Mouse (Mus musculus): ENCODE data around the gene Tnik. TPM values are rescaled to one million over a fixed set of nuclear protein-coding genes. Genes with fewer than 3 reads are reported as not detected.

Tnik gene
- polyA plus RNA-seq, 1 experiment: 0.21 TPM

- TF ChIP-seq MYOD1 (IDR thresholded peaks at IDR 0.05; ENCODE audit: control insufficient read depth, insufficient read length, low read depth) (no peak), CTCF (IDR thresholded peaks at IDR 0.05; ENCODE audit: control insufficient read depth, insufficient read depth, insufficient read length) (no peak), MYOG (IDR thresholded peaks at IDR 0.05; ENCODE audit: control insufficient read depth, extremely low read depth, insufficient read length) (no peak), USF1 (IDR thresholded peaks at IDR 0.05; ENCODE audit: low read depth) (no peak), CEBPB (IDR thresholded peaks at IDR 0.05; ENCODE audit: low read depth) (no peak)
- Histone ChIP-seq H3K4me3 (ENCODE audit: insufficient read depth, poor library complexity, severe bottlenecking) (no peak overlapping the region), H3K79me2 (ENCODE audit: control insufficient read depth, insufficient read depth) (no peaks in the 10 kb centered on the region), H3K36me3 (ENCODE audit: control insufficient read depth, insufficient read depth) (no peaks in the 10 kb centered on the region), H3K27me3 (ENCODE audit: control insufficient read depth, insufficient read depth, insufficient read length) (peaks cover 7% of the 10 kb centered on the region), H3K79me3 (ENCODE audit: low read depth) (no peaks in the 10 kb centered on the region), H3ac (ENCODE audit: control insufficient read depth, insufficient read length, low read depth) (no peak overlapping the region)
These were observed 2.2 kb downstream of the Tnik start for GRCm38 (mm10) chr3:28265183-28265582.

- Histone ChIP-seq H3K27me3 (ENCODE audit: control insufficient read depth, insufficient read depth, insufficient read length) (peaks cover 7% of the 10 kb centered on the region), H3K79me2 (ENCODE audit: control insufficient read depth, insufficient read depth) (no peaks in the 10 kb centered on the region), H3K79me3 (ENCODE audit: low read depth) (no peaks in the 10 kb centered on the region), H3K36me3 (ENCODE audit: control insufficient read depth, insufficient read depth) (no peaks in the 10 kb centered on the region), H3K4me3 (ENCODE audit: insufficient read depth, poor library complexity, severe bottlenecking) (no peak overlapping the region), H3ac (ENCODE audit: control insufficient read depth, insufficient read length, low read depth) (no peak overlapping the region)
- TF ChIP-seq MYOD1 (IDR thresholded peaks at IDR 0.05; ENCODE audit: control insufficient read depth, insufficient read length, low read depth) (no peak), MAX (IDR thresholded peaks at IDR 0.05) (no peak), MYOG (IDR thresholded peaks at IDR 0.05; ENCODE audit: control insufficient read depth, extremely low read depth, insufficient read length) (no peak), CEBPB (IDR thresholded peaks at IDR 0.05; ENCODE audit: low read depth) (no peak), CTCF (IDR thresholded peaks at IDR 0.05; ENCODE audit: control insufficient read depth, insufficient read depth, insufficient read length) (no peak), USF1 (IDR thresholded peaks at IDR 0.05; ENCODE audit: low read depth) (no peak), FOSL1 (IDR thresholded peaks at IDR 0.05; ENCODE audit: insufficient read depth, low read length, poor library complexity, severe bottlenecking) (no peak)
These were observed 2.6 kb downstream of the Tnik start for GRCm38 (mm10) chr3:28265656-28266055.

DNA sequence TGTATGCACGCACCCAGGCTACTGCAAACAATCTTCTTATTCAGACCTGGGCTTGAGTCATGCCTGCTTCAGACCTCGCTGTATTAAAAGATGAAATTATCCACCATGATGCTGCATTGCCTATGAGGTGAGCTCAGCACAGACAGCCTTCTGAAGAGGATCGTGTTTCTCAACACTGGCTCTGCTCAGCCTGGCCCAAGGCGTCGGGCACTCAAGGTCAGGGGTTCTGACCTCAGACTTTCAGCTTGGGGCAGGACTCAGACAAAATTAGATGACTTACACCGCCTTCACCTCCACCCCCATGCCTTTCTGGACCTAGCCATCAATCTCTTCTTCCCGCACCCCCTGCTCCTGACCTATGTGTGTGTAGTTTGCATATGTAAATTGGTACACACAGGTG lies 4.2 kb downstream of the Tnik start:
- H3K79me2 ChIP-seq (ENCODE audit: control insufficient read depth, insufficient read depth): no peaks in the 10 kb centered on the region
- H3K79me3 ChIP-seq (ENCODE audit: low read depth): no peaks in the 10 kb centered on the region
- peaks cover 7% of the 10 kb centered on the region for H3K27me3 ChIP-seq (ENCODE audit: control insufficient read depth, insufficient read depth, insufficient read length)
- TF ChIP-seq MAX (IDR thresholded peaks at IDR 0.05) (no peak), CEBPB (IDR thresholded peaks at IDR 0.05; ENCODE audit: low read depth) (no peak), USF1 (IDR thresholded peaks at IDR 0.05; ENCODE audit: low read depth) (no peak), MYOG (IDR thresholded peaks at IDR 0.05; ENCODE audit: control insufficient read depth, extremely low read depth, insufficient read length) (no peak), CTCF (IDR thresholded peaks at IDR 0.05; ENCODE audit: control insufficient read depth, insufficient read depth, insufficient read length) (no peak), MYOD1 (IDR thresholded peaks at IDR 0.05; ENCODE audit: control insufficient read depth, insufficient read length, low read depth) (no peak), FOSL1 (IDR thresholded peaks at IDR 0.05; ENCODE audit: insufficient read depth, low read length, poor library complexity, severe bottlenecking) (no peak)
- no peak overlapping the region for H3K4me3 ChIP-seq (ENCODE audit: insufficient read depth, poor library complexity, severe bottlenecking)
- no peaks in the 10 kb centered on the region for H3K36me3 ChIP-seq (ENCODE audit: control insufficient read depth, insufficient read depth)
- no peak overlapping the region for H3ac ChIP-seq (ENCODE audit: control insufficient read depth, insufficient read length, low read depth)

- Histone ChIP-seq H3ac (ENCODE audit: control insufficient read depth, insufficient read length, low read depth) (no peak overlapping the region), H3K36me3 (ENCODE audit: control insufficient read depth, insufficient read depth) (no peaks in the 10 kb centered on the region), H3K4me3 (ENCODE audit: insufficient read depth, poor library complexity, severe bottlenecking) (no peak overlapping the region), H3K27me3 (ENCODE audit: control insufficient read depth, insufficient read depth, insufficient read length) (peaks cover 3% of the 10 kb centered on the region), H3K79me3 (ENCODE audit: low read depth) (no peaks in the 10 kb centered on the region), H3K79me2 (ENCODE audit: control insufficient read depth, insufficient read depth) (no peaks in the 10 kb centered on the region)
- no peak for TF ChIP-seq MYOD1 (IDR thresholded peaks at IDR 0.05; ENCODE audit: control insufficient read depth, insufficient read length, low read depth)
- no peak for TF ChIP-seq USF1 (IDR thresholded peaks at IDR 0.05; ENCODE audit: low read depth)
- TF ChIP-seq FOSL1 (IDR thresholded peaks at IDR 0.05; ENCODE audit: insufficient read depth, low read length, poor library complexity, severe bottlenecking): no peak
- TF ChIP-seq MAX (IDR thresholded peaks at IDR 0.05): no peak
These were observed 6.7 kb downstream of the Tnik start for GRCm38 (mm10) chr3:28269716-28270115.

DNA sequence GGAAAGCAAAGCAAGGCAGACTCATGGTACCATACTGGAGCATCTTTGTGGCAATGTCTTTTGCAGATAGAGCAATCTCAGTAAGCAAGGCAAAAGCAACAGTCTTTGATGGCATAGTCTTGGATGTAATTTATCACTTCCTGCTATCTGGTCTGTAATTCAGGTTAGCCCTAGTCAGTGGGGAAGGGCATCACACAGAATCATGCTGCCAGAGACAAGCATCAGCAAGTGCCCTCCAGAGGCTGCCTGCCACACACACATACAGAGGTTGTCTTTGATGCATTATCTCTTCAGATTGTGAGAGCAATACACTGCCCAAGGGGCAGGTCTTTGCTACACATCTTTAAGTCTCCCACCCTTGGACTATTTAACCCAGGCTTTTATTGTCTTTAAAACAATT lies 8.9 kb downstream of the Tnik start:
- no peaks in the 10 kb centered on the region for H3K27me3 ChIP-seq (ENCODE audit: control insufficient read depth, insufficient read depth, insufficient read length)
- no peak for TF ChIP-seq FOSL1 (IDR thresholded peaks at IDR 0.05; ENCODE audit: insufficient read depth, low read length, poor library complexity, severe bottlenecking)
- no peak for TF ChIP-seq CTCF (IDR thresholded peaks at IDR 0.05; ENCODE audit: control insufficient read depth, insufficient read depth, insufficient read length)
- no peak for TF ChIP-seq USF1 (IDR thresholded peaks at IDR 0.05; ENCODE audit: low read depth)
- no peak for TF ChIP-seq MYOG (IDR thresholded peaks at IDR 0.05; ENCODE audit: control insufficient read depth, extremely low read depth, insufficient read length)
- no peak for TF ChIP-seq MYOD1 (IDR thresholded peaks at IDR 0.05; ENCODE audit: control insufficient read depth, insufficient read length, low read depth)
- no peak for TF ChIP-seq MAX (IDR thresholded peaks at IDR 0.05)
- no peak for TF ChIP-seq CEBPB (IDR thresholded peaks at IDR 0.05; ENCODE audit: low read depth)
- H3K79me2 ChIP-seq (ENCODE audit: control insufficient read depth, insufficient read depth): no peaks in the 10 kb centered on the region

GRCm38 (mm10) chr3:28274763-28275162 lies 11.7 kb downstream of the Tnik start:
- no peaks in the 10 kb centered on the region for H3K79me3 ChIP-seq (ENCODE audit: low read depth)
- no peak for TF ChIP-seq CTCF (IDR thresholded peaks at IDR 0.05; ENCODE audit: control insufficient read depth, insufficient read depth, insufficient read length)
- no peak for TF ChIP-seq USF1 (IDR thresholded peaks at IDR 0.05; ENCODE audit: low read depth)
- no peak for TF ChIP-seq CEBPB (IDR thresholded peaks at IDR 0.05; ENCODE audit: low read depth)
- TF ChIP-seq MYOD1 (IDR thresholded peaks at IDR 0.05; ENCODE audit: control insufficient read depth, insufficient read length, low read depth): no peak
- TF ChIP-seq MYOG (IDR thresholded peaks at IDR 0.05; ENCODE audit: control insufficient read depth, extremely low read depth, insufficient read length): no peak
- TF ChIP-seq FOSL1 (IDR thresholded peaks at IDR 0.05; ENCODE audit: insufficient read depth, low read length, poor library complexity, severe bottlenecking): no peak
- no peak for TF ChIP-seq MAX (IDR thresholded peaks at IDR 0.05)
- H3K36me3 ChIP-seq (ENCODE audit: control insufficient read depth, insufficient read depth): no peaks in the 10 kb centered on the region
- H3ac ChIP-seq (ENCODE audit: control insufficient read depth, insufficient read length, low read depth): no peak overlapping the region
- H3K79me2 ChIP-seq (ENCODE audit: control insufficient read depth, insufficient read depth): no peaks in the 10 kb centered on the region
- no peaks in the 10 kb centered on the region for H3K27me3 ChIP-seq (ENCODE audit: control insufficient read depth, insufficient read depth, insufficient read length)
- H3K4me3 ChIP-seq (ENCODE audit: insufficient read depth, poor library complexity, severe bottlenecking): no peak overlapping the region

More for the DNA sequence above, 8.9 kb downstream of the Tnik start:
- Histone ChIP-seq H3ac (ENCODE audit: control insufficient read depth, insufficient read length, low read depth) (no peak overlapping the region), H3K36me3 (ENCODE audit: control insufficient read depth, insufficient read depth) (no peaks in the 10 kb centered on the region), H3K4me3 (ENCODE audit: insufficient read depth, poor library complexity, severe bottlenecking) (no peak overlapping the region), H3K79me3 (ENCODE audit: low read depth) (no peaks in the 10 kb centered on the region)

All from C2C12 (cell line).